Mouse (Mus musculus): ENCODE measurements around the gene Serf2. TPM values are rescaled to one million over a fixed set of nuclear protein-coding genes. Genes with fewer than 3 reads are reported as not detected.
"Not testable (repeated sequence)": the region's sequence is repeated elsewhere in the genome, so short reads cannot be mapped to it uniquely, and the experiment has no call there.

The Serf2 gene
- total and polyA plus RNA-seq, 2 experiments from 2014 or later, result 625 to 1,465 TPM

GRCm38 (mm10) chr2:121453917-121454316 lies 4.9 kb downstream of the Serf2 start:
- DNase-seq (ENCODE audit: low spot score) (no peak), ATAC-seq (ENCODE audit: insufficient read depth, low read depth) (no peak)
- H3K9me3 ChIP-seq (replicated peaks; ENCODE audit: control insufficient read depth, low read length), result no peaks in the 10 kb centered on the region
- no peaks in the 10 kb centered on the region for H3K27me3 ChIP-seq (ENCODE audit: control insufficient read depth, insufficient read depth, low read length)
- H3K9ac ChIP-seq (replicated peaks; ENCODE audit: low read depth, low read length), result no peak overlapping the region
- H3K36me3 ChIP-seq (replicated peaks; ENCODE audit: control insufficient read depth, insufficient read depth, low read length), result peaks cover 29% of the 10 kb centered on the region
- 86% methylated on average over 6 of the region's 6 CpGs for WGBS
- peaks cover 33% of the 10 kb centered on the region for H3K4me1 ChIP-seq (ENCODE audit: control insufficient read depth, insufficient read depth)
- TF ChIP-seq EP300 (IDR thresholded peaks at IDR 0.05; ENCODE audit: low read depth) (no peak), CTCF (IDR thresholded peaks at IDR 0.05; ENCODE audit: low read depth) (no peak)
- peak overlapping the region; percentile 61 for H3K27ac ChIP-seq (ENCODE audit: low read depth)
- no peak overlapping the region for H3K4me2 ChIP-seq (ENCODE audit: low read depth, low read length)
- H3K4me3 ChIP-seq (ENCODE audit: low read depth, low read length), result no peak overlapping the region

DNA sequence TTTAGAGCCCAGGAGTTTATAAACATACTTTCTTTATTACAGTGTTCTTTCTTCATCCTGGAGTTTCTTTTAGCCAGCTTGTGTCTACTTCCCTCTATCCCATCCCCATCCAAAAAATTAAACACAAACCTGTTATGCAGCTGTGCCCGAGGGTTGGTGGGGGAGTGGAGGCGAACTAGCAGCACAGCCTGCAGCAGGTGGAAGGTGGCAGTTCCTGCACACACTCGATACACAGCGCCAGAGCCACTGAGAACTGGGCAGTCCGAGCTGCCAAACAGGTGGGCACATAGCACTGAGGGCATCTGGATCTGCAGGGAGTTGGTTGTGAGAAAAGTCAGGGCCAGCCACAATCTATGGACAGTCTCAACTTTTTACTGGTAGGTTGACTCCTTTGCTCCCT lies 6.5 kb downstream of the Serf2 start:
- no peak overlapping the region for H3K9ac ChIP-seq (replicated peaks; ENCODE audit: low read depth, low read length)
- 71% methylated on average over 5 of the region's 5 CpGs for WGBS
- H3K4me3 ChIP-seq (ENCODE audit: low read depth, low read length), result no peak overlapping the region
- ATAC-seq (ENCODE audit: insufficient read depth, low read depth) (no peak), DNase-seq (ENCODE audit: low spot score) (no peak)
- no peaks in the 10 kb centered on the region for H3K9me3 ChIP-seq (replicated peaks; ENCODE audit: control insufficient read depth, low read length)
- peaks cover 31% of the 10 kb centered on the region for H3K36me3 ChIP-seq (replicated peaks; ENCODE audit: control insufficient read depth, insufficient read depth, low read length)
- H3K27ac ChIP-seq (ENCODE audit: low read depth), result no peak overlapping the region
- no peak overlapping the region for H3K4me2 ChIP-seq (ENCODE audit: low read depth, low read length)
- TF ChIP-seq EP300 (IDR thresholded peaks at IDR 0.05; ENCODE audit: low read depth) (no peak), CTCF (IDR thresholded peaks at IDR 0.05; ENCODE audit: low read depth) (no peak)
- H3K4me1 ChIP-seq (ENCODE audit: control insufficient read depth, insufficient read depth), result peaks cover 33% of the 10 kb centered on the region
- no peaks in the 10 kb centered on the region for H3K27me3 ChIP-seq (ENCODE audit: control insufficient read depth, insufficient read depth, low read length)

DNA sequence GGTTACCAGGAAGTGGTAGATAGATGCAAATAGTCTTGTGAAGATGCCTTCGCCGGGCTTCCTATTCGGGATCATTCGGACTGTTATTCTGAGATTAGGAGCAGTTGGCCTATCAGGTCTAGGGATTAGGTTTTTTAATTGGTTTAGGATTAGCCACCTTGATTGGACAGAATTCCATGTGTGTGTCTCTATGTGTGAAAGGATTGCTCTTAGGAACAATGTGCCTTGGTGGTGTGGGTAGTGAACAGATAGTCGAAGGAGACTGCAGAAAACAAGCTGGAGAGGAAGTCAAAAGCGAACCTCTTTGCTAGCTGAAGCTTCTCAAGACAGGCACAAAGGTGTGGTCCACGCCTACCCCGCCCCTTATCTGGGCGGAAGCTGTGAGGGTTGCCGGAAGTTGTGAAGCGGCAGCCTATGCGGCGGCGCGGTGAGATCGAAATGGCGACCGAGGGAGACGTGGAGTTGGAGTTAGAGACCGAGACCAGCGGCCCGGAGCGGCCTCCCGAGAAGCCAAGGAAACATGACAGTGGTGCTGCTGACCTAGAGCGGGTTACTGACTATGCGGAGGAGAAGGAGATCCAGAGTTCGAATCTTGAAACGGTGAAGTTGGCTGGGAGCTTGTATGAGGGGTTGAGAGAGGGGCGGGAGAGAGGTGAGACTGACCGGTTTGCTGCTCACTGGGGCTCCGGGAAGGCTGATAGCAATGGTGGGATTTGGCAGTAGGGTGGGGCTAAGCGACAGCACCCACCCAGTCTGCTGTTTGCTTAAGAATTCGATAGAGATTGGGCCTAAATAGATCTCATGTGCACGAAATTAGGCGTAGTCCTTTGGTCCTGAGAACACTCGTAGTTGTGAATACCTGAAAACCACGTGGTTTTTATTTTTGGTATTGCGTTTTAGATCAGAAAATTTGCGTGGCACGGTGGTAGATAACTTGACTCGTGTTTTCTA lies 8.0 kb downstream of the Serf2 start, which contains the start of gene Serinc4:
Gene Serinc4 (minus strand): TSS at position 90 of the 951 bp plus-strand sequence.
- H3K4me1 ChIP-seq (ENCODE audit: control insufficient read depth, insufficient read depth), result peaks cover 24% of the 10 kb centered on the region
- peaks cover 27% of the 10 kb centered on the region for H3K36me3 ChIP-seq (replicated peaks; ENCODE audit: control insufficient read depth, insufficient read depth, low read length)
- ATAC-seq (ENCODE audit: insufficient read depth, low read depth) (peak; percentile 84), DNase-seq (ENCODE audit: low spot score) (peak; percentile 81)
- WGBS, result 4% methylated on average over 41 of the region's 41 CpGs
- peak within 1 kb of the TSS; percentile 62 for H3K9ac ChIP-seq (replicated peaks; ENCODE audit: low read depth, low read length)
- peak within 1 kb of the TSS; percentile 62 for H3K4me3 ChIP-seq (ENCODE audit: low read depth, low read length)
- H3K27me3 ChIP-seq (ENCODE audit: control insufficient read depth, insufficient read depth, low read length), result no peaks in the 10 kb centered on the region
- peak within 1 kb of the TSS; percentile 79 for H3K4me2 ChIP-seq (ENCODE audit: low read depth, low read length)
- H3K9me3 ChIP-seq (replicated peaks; ENCODE audit: control insufficient read depth, low read length), result no peaks in the 10 kb centered on the region
- no peak for TF ChIP-seq CTCF (IDR thresholded peaks at IDR 0.05; ENCODE audit: low read depth)
- no peak for TF ChIP-seq EP300 (IDR thresholded peaks at IDR 0.05; ENCODE audit: low read depth)
- H3K27ac ChIP-seq (ENCODE audit: low read depth), result peak within 1 kb of the TSS; percentile 83

DNA sequence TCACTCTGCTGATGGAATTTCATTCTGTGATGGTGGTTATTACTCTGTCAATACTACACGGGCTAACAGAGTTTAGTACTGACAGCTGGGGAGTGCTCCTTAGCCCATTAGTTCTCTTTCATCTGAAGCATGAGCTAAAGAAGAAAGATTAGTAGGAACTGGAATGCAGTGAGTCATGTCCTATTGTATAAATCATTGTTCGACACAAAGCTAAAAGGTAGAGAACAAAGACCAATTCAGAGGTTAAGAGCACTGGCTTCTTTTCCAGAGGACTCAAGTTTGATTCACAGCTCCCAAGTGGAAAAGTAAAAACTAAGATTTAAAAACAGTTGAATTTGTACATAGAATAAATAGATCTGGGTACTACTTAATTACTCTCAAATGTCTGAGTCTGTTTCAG lies 11.1 kb downstream of the Serf2 start:
- Histone ChIP-seq H3K36me3 (replicated peaks; ENCODE audit: control insufficient read depth, insufficient read depth, low read length) (peaks cover 12% of the 10 kb centered on the region), H3K27ac (ENCODE audit: low read depth) (no peak overlapping the region), H3K9ac (replicated peaks; ENCODE audit: low read depth, low read length) (no peak overlapping the region), H3K4me2 (ENCODE audit: low read depth, low read length) (no peak overlapping the region), H3K27me3 (ENCODE audit: control insufficient read depth, insufficient read depth, low read length) (no peaks in the 10 kb centered on the region), H3K9me3 (replicated peaks; ENCODE audit: control insufficient read depth, low read length) (no peaks in the 10 kb centered on the region), H3K4me3 (ENCODE audit: low read depth, low read length) (no peak overlapping the region), H3K4me1 (ENCODE audit: control insufficient read depth, insufficient read depth) (peaks cover 6% of the 10 kb centered on the region)
- TF ChIP-seq EP300 (IDR thresholded peaks at IDR 0.05; ENCODE audit: low read depth) (no peak), CTCF (IDR thresholded peaks at IDR 0.05; ENCODE audit: low read depth) (no peak)
- DNase-seq (ENCODE audit: low spot score) (no peak), ATAC-seq (ENCODE audit: insufficient read depth, low read depth) (no peak)
- WGBS, result 53% methylated on average over 2 of the region's 2 CpGs

DNA sequence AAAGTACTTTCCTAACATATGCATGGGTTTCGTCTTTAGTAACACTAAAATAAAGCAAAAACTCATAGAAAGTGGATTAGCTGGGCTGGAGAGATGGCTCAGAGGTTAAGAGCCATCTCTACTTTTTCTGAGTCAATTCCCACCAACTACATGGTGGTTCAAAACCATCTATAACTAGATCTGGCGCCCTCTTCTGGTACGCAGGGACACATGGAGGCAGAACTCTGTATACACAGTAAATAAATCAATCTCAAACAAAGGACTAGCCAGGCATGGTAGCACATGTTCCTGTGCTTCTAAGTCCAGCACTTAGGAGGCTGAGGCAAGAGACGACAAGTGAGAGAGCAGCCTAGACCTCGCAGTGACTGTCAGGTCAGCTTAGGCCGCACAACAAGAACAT lies 20.0 kb downstream of the Serf2 start:
- not testable (repeated sequence) for H3K9ac ChIP-seq (replicated peaks; ENCODE audit: low read depth, low read length); H3K9me3 ChIP-seq (replicated peaks; ENCODE audit: control insufficient read depth, low read length); H3K36me3 ChIP-seq (replicated peaks; ENCODE audit: control insufficient read depth, insufficient read depth, low read length); H3K4me3 ChIP-seq (ENCODE audit: low read depth, low read length); ATAC-seq (ENCODE audit: insufficient read depth, low read depth); H3K27me3 ChIP-seq (ENCODE audit: control insufficient read depth, insufficient read depth, low read length); DNase-seq (ENCODE audit: low spot score); H3K27ac ChIP-seq (ENCODE audit: low read depth); H3K4me1 ChIP-seq (ENCODE audit: control insufficient read depth, insufficient read depth); H3K4me2 ChIP-seq (ENCODE audit: low read depth, low read length)
- 83% methylated on average over 1 of the region's 6 CpGs for WGBS

- H3K4me3 ChIP-seq (ENCODE audit: low read depth, low read length); H3K9me3 ChIP-seq (replicated peaks; ENCODE audit: control insufficient read depth, low read length); H3K27ac ChIP-seq (ENCODE audit: low read depth); H3K4me1 ChIP-seq (ENCODE audit: control insufficient read depth, insufficient read depth); H3K36me3 ChIP-seq (replicated peaks; ENCODE audit: control insufficient read depth, insufficient read depth, low read length); H3K4me2 ChIP-seq (ENCODE audit: low read depth, low read length); H3K27me3 ChIP-seq (ENCODE audit: control insufficient read depth, insufficient read depth, low read length); DNase-seq (ENCODE audit: low spot score); H3K9ac ChIP-seq (replicated peaks; ENCODE audit: low read depth, low read length); ATAC-seq (ENCODE audit: insufficient read depth, low read depth): not testable (repeated sequence)
- 95% methylated on average over 3 of the region's 3 CpGs for WGBS
Observed at GRCm38 (mm10) chr2:121472783-121473182, 23.8 kb downstream of the Serf2 start.

DNA sequence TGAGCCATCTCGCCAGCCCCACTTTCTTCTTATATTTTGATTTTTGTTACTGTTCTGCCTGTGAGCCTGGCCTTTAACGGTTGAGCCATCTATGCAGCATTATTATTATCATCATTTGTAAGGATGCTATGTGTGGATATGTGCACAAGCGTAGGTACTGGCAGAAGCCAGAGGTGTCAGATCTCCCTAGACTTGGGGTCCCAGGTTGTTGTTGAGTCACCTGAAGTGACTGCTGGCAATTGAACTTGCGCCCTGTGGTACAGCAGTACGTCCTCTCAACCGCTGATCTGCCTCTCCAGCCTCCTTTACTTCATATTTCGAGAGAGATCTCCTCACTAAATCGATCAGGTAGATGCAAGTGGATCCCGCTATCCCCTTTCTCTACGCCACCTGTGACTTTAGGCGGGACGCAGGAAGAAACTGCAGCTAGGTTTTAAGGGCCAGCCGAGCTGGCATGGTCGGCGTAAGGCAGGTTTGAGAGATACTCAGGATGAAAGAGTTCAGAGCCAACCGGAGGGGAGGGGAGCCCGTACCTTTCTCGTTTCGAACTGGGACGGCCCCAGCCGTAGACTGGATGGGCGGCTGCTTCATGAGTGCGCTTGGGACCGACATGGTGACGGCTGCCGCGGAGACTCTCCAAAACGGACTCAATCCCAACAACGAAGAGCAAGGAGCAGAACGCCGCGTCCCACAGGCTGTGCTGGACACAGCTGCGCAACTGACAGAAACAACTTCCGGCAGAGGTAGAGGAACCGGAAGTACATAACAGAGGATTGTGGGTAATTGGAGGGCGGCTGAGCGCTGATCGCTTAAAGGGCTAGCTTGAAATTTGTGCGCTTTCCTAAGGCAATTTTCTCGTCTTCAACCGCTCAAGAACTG lies 24.5 kb downstream of the Serf2 start, which contains the start of gene Mfap1b:
Gene Mfap1b (minus strand): TSS at position 767 of the 879 bp plus-strand sequence.
- Histone ChIP-seq H3K9ac (replicated peaks; ENCODE audit: low read depth, low read length) (peak within 1 kb of the TSS; percentile 63), H3K4me3 (ENCODE audit: low read depth, low read length) (peak within 1 kb of the TSS; percentile 75), H3K4me2 (ENCODE audit: low read depth, low read length) (peak within 1 kb of the TSS; percentile 65), H3K27ac (ENCODE audit: low read depth) (peak within 1 kb of the TSS; percentile 81)
- H3K36me3 ChIP-seq (replicated peaks; ENCODE audit: control insufficient read depth, insufficient read depth, low read length); H3K4me1 ChIP-seq (ENCODE audit: control insufficient read depth, insufficient read depth); H3K9me3 ChIP-seq (replicated peaks; ENCODE audit: control insufficient read depth, low read length); H3K27me3 ChIP-seq (ENCODE audit: control insufficient read depth, insufficient read depth, low read length): not testable (repeated sequence)
- ATAC-seq (ENCODE audit: insufficient read depth, low read depth) (peak; percentile 95), DNase-seq (ENCODE audit: low spot score) (peak; percentile 92)
- 5% methylated on average over 36 of the region's 41 CpGs for WGBS
